Mouse (Mus musculus) liver, embryonic 12.5 days (tissue): ENCODE measurements around the gene Ythdf2. TPM values are rescaled to one million over a fixed set of nuclear protein-coding genes. Genes with fewer than 3 reads are reported as not detected.

Source experiments
- ATAC-seq: fragments of 200-750 bp; cut with Nextera tagmentation; 2 replicates; pipeline ENCODE4 v1.8.0; 2017; ENCODE audit warnings: moderate number of reproducible peaks, mild to moderate bottlenecking, moderate library complexity
- H3K27ac ChIP-seq: fragments of 300-500 bp; sonication (generic); 2 replicates; pipeline ENCODE4 v1.5.1; 2016; ENCODE audit warnings: mild to moderate bottlenecking
- H3K27me3 ChIP-seq: fragments of 300-500 bp; sonication (generic); replicated peaks from 2 replicates; pipeline ENCODE4 v1.6.1; 2016; ENCODE audit warnings: mild to moderate bottlenecking, moderate library complexity
- H3K36me3 ChIP-seq: fragments of 300-500 bp; sonication (generic); 2 replicates; pipeline ENCODE4 v1.6.1; 2016; ENCODE audit warnings: mild to moderate bottlenecking, moderate library complexity
- H3K4me1 ChIP-seq: fragments of 300-500 bp; sonication (generic); 2 replicates; pipeline ENCODE4 v1.6.1; 2016
- H3K4me2 ChIP-seq: fragments of 300-500 bp; sonication (generic); 2 replicates; pipeline ENCODE4 v1.6.1; 2016; ENCODE audit warnings: mild to moderate bottlenecking, moderate library complexity
- H3K4me3 ChIP-seq: fragments of 300-500 bp; sonication (generic); 2 replicates; pipeline ENCODE4 v1.5.1; 2016; ENCODE audit warnings: mild to moderate bottlenecking, moderate library complexity
- H3K9ac ChIP-seq: fragments of 300-500 bp; sonication (generic); 2 replicates; pipeline ENCODE4 v1.6.1; 2016; ENCODE audit warnings: mild to moderate bottlenecking, moderate library complexity
- H3K9me3 ChIP-seq: fragments of 300-500 bp; sonication (generic); replicated peaks from 2 replicates; pipeline ENCODE4 v1.6.1; 2016; ENCODE audit warnings: mild to moderate bottlenecking, moderate library complexity
- WGBS: fragments of 180-500 bp; shearing (Covaris S2); methylation state at CpG from one replicate; pipeline ENCODE4 v1.1.7; 2016; ENCODE audit not compliant: insufficient replicate concordance; 5-methylcytosine and 5-hydroxymethylcytosine counted together
- polyA plus RNA-seq: library from polyadenylated mRNA; unstranded; fragments of >200 nt; fragmentation: Nextera tagmentation; extraction: Ambion mirVana; gene quantifications from 2 replicates; pipeline ENCODE4 v1.2.1, GENCODE M21; 2016

The Ythdf2 gene
- polyA plus RNA-seq, 1 experiment from 2014 or later: 53.1 TPM

DNA sequence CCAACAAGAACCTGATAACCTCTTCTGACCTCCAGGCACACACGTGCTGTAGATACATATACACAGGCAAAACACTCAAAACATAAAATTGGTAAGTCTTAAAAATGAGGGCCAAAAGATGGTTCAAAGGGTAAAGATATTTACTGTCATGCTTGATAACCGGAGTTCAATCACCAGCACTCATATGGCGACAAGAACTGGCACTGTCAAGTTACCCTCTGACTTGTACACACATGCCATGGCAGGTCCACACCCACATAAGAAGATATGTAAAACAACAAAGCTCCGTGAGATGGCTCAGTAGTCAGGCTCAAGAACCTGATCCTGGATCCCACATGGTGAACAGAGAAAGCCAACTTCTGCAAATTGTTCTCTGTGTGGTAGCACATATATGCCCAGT is 4.8 kb downstream of the Ythdf2 start:
- no peaks in the 10 kb centered on the region for H3K9me3 ChIP-seq
- WGBS: 68% methylated on average over 4 of the region's 4 CpGs
- no peaks in the 10 kb centered on the region for H3K27me3 ChIP-seq
- H3K4me2 ChIP-seq: no peak overlapping the region
- H3K4me1 ChIP-seq: peaks cover 52% of the 10 kb centered on the region
- no peak overlapping the region for H3K4me3 ChIP-seq
- peaks cover 83% of the 10 kb centered on the region for H3K36me3 ChIP-seq
- H3K27ac ChIP-seq: no peak overlapping the region
- no peak for ATAC-seq
- H3K9ac ChIP-seq: no peak overlapping the region

GRCm38 (mm10) chr4:132198771-132199170 is 13.3 kb downstream of the Ythdf2 start:
- H3K9ac ChIP-seq: no peak overlapping the region
- H3K27me3 ChIP-seq: no peaks in the 10 kb centered on the region
- H3K4me1 ChIP-seq: peaks cover 72% of the 10 kb centered on the region
- no peak overlapping the region for H3K4me2 ChIP-seq
- H3K36me3 ChIP-seq: peaks cover 85% of the 10 kb centered on the region
- ATAC-seq: no peak
- peak overlapping the region; percentile 63; the same call in 1 of the 2 replicates for H3K27ac ChIP-seq
- H3K9me3 ChIP-seq: no peaks in the 10 kb centered on the region
- no peak overlapping the region for H3K4me3 ChIP-seq

DNA sequence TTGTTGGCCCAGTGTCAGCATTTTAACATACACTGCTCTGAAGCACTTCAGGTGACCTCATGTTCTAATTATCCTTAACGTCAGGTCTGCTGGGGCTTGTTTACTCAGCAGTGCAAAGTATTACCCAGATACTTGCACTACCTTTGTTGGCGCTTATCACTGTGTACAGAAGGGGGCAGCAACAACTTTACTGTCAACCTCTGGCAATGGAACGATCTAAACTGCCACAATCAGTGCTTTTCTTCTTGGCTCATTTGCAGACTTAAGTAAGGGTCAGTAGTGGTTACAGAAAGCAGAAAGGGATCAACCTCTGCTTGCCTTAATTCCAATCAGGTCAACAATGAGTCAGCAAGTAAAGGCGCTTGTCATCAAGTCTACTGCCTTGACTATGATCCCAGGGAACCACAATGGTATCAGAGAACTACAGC is 13.8 kb downstream of the Ythdf2 start:
- H3K9me3 ChIP-seq: no peaks in the 10 kb centered on the region

DNA sequence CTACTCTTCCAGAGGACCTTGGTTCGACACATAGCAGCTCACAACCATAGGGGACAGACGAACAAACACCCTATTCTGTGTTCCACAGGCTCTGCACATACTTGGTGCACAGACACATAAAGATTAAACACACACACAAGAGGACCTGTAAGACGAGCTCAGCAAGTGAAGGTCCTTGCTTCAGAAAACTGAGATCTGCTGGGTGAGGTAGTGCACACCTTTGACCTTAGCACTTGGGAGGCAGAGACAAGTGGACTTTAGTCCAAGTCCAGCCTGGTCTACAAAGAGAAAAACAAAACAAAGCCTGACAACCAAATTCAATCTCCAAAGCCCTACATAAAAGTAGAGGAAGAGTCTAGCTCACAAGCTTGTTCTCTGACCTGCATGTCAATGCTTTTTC is 17.1 kb downstream of the Ythdf2 start:
- no peak for ATAC-seq
- H3K27me3 ChIP-seq: no peaks in the 10 kb centered on the region
- peaks cover 52% of the 10 kb centered on the region for H3K4me1 ChIP-seq
- no peak overlapping the region for H3K27ac ChIP-seq
- no peak overlapping the region for H3K4me2 ChIP-seq
- 65% methylated on average over 3 of the region's 3 CpGs for WGBS
- no peak overlapping the region for H3K4me3 ChIP-seq
- no peaks in the 10 kb centered on the region for H3K9me3 ChIP-seq
- no peak overlapping the region for H3K9ac ChIP-seq
- peaks cover 80% of the 10 kb centered on the region for H3K36me3 ChIP-seq

More for the DNA sequence above, 13.8 kb downstream of the Ythdf2 start:
- H3K27me3 ChIP-seq: no peaks in the 10 kb centered on the region
- peaks cover 85% of the 10 kb centered on the region for H3K36me3 ChIP-seq
- no peak overlapping the region for H3K9ac ChIP-seq
- H3K4me3 ChIP-seq: no peak overlapping the region
- no peak overlapping the region for H3K4me2 ChIP-seq
- 31% methylated on average over 4 of the region's 4 CpGs for WGBS
- peak overlapping the region; percentile 63 for H3K27ac ChIP-seq
- peaks cover 72% of the 10 kb centered on the region for H3K4me1 ChIP-seq
- ATAC-seq: peak; percentile 71

- no peak for ATAC-seq
- H3K4me1 ChIP-seq: peaks cover 46% of the 10 kb centered on the region
- H3K9me3 ChIP-seq: no peaks in the 10 kb centered on the region
- H3K27ac ChIP-seq: no peak overlapping the region
- no peaks in the 10 kb centered on the region for H3K27me3 ChIP-seq
- H3K4me3 ChIP-seq: no peak overlapping the region
- peaks cover 78% of the 10 kb centered on the region for H3K36me3 ChIP-seq
- no peak overlapping the region for H3K9ac ChIP-seq
- 71% methylated on average over 6 of the region's 6 CpGs for whole genome bisulfite sequencing
- H3K4me2 ChIP-seq: no peak overlapping the region
Observed at GRCm38 (mm10) chr4:132194373-132194772, 17.7 kb downstream of the Ythdf2 start.

DNA sequence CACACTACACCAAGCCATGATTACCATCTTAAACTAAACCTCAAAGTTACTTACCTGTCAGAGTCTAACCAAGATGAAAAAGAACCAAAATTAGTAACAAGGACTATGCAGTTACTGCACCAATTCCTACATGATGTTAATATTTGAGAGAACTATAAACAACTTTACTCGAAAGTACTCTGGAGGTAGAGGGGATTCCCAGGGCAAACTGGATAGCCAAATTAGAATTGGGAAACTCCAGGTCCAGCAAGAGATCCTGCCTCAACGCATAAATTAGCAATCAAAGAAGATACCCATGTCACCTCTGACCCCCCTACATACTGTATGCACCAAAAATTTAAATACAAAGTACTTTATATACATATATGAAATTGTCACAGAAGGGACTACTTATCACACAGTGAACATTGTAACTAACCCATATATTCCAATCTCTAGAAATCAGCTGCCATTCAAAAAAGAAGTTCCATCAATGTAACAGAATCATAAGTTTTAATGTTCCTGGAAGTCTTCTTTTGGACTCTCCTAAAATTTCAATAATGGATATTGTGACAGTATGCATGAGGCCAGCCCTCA is 24.2 kb downstream of the Ythdf2 start:
- Histone ChIP-seq H3K36me3 (peaks cover 88% of the 10 kb centered on the region), H3K4me3 (no peak overlapping the region), H3K27me3 (no peaks in the 10 kb centered on the region), H3K4me2 (no peak overlapping the region), H3K4me1 (no peaks in the 10 kb centered on the region), H3K27ac (no peak overlapping the region), H3K9ac (no peak overlapping the region), H3K9me3 (no peaks in the 10 kb centered on the region)
- 92% methylated on average over 2 of the region's 2 CpGs for WGBS
- ATAC-seq: no peak

GRCm38 (mm10) chr4:132183162-132183561 is 28.9 kb downstream of the Ythdf2 start:
- Histone ChIP-seq H3K9me3 (no peaks in the 10 kb centered on the region), H3K9ac (no peak overlapping the region), H3K27me3 (no peaks in the 10 kb centered on the region), H3K4me3 (no peak overlapping the region), H3K36me3 (peaks cover 65% of the 10 kb centered on the region), H3K4me1 (no peaks in the 10 kb centered on the region), H3K4me2 (no peak overlapping the region), H3K27ac (no peak overlapping the region)
- no peak for ATAC-seq
- 89% methylated on average over 3 of the region's 3 CpGs for WGBS

DNA sequence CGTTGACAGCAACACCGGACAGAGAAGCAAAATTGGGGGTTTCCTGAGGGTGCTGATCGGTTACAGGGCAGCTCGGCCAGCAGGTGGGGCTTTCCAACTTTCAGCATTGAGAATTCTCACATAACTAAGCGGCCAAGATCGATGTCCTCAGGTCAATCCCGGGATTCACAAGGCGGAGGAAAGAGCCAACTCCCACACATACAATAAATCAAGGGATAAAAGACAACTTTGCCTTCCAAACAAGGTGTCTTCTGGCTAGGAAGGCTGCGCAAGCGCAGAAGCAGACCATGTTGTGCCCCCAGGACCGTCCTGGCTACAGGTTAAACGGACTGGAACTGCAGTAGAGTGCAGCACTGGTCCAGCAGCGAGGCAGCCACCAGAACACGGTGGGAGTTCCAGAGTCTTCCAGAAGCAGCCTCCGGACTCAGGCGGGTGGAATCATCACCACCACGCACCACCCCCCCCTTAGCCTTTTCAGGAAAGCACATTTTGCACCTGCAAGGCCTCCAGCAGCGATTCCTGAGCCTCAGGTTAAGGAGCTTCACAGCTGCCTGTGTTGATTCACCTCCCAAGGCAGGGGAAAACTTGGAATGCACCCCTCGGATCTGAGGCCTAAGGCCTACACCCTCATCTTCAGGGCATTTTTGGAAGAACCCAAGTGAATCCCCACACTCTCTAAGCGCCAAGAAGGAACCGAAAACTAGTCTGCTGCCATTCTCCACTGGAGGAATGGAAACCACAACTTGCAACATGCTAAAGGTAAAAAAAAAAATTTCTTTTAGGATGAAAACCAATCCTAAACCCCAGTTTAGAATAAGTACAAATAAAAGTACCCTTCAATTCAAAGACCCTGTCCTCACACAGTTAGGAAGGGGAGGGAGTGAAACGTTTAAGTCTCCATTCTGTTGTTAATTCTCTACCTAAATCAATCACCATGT is 30.1 kb downstream of the Ythdf2 start:
- Histone ChIP-seq H3K9ac (no peak overlapping the region), H3K9me3 (no peaks in the 10 kb centered on the region), H3K27ac (no peak overlapping the region), H3K4me2 (no peak overlapping the region), H3K4me3 (no peak overlapping the region), H3K27me3 (no peaks in the 10 kb centered on the region), H3K4me1 (no peaks in the 10 kb centered on the region), H3K36me3 (peaks cover 54% of the 10 kb centered on the region)
- 69% methylated on average over 22 of the region's 22 CpGs for WGBS
- no peak for ATAC-seq

DNA sequence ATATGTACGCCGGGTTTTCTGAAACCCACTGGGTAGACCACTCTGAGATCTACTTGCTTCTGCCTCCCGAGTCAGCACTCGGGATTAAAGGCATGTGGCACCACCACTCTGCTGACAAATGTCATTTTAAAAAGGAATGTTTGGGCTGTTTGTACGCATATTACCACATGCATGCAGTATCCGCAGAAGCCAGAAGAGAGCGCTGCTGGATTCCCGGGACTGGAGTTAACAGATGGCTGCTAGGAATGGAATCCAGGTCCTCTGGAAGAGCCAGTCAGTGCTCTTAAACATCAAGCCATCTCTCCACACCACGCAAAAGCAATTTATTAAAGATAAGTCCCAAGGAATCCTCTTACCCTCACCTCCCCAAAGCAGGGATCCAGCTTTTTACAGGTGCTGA is 31.4 kb downstream of the Ythdf2 start:
- 74% methylated on average over 9 of the region's 9 CpGs for WGBS
- no peak overlapping the region for H3K27ac ChIP-seq
- peaks cover 43% of the 10 kb centered on the region for H3K36me3 ChIP-seq
- H3K4me1 ChIP-seq: no peaks in the 10 kb centered on the region
- H3K9ac ChIP-seq: no peak overlapping the region
- no peak for ATAC-seq
- H3K27me3 ChIP-seq: no peaks in the 10 kb centered on the region
- no peak overlapping the region for H3K4me2 ChIP-seq
- no peak overlapping the region for H3K4me3 ChIP-seq
- no peaks in the 10 kb centered on the region for H3K9me3 ChIP-seq

DNA sequence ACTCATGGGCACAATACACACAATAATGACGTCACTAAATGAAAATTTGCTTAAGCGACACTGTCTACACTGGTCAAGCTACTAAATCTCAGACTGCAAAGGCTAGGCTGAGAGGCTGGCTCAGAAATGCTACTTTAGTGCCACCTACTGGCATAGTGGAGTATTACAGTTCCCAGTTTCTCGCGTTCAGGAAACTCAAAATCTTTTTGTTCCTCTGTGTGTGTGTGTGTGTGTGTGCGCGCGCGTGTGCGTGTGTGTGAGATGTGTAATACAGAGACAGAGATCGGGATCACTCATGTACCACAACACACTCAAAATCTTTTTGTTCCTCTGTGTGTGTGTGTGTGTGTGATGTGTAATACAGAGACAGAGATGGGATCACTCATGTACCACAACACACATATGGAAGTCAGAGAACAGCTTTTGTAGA is 33.5 kb downstream of the Ythdf2 start:
- H3K27ac ChIP-seq: no peak overlapping the region
- ATAC-seq: peak; percentile 65
- no peaks in the 10 kb centered on the region for H3K9me3 ChIP-seq
- no peak overlapping the region for H3K9ac ChIP-seq
- WGBS: 8% methylated on average over 10 of the region's 10 CpGs
- H3K36me3 ChIP-seq: peaks cover 25% of the 10 kb centered on the region
- no peak overlapping the region for H3K4me2 ChIP-seq
- no peaks in the 10 kb centered on the region for H3K4me1 ChIP-seq
- peaks cover 5% of the 10 kb centered on the region for H3K27me3 ChIP-seq
- H3K4me3 ChIP-seq: no peak overlapping the region

DNA sequence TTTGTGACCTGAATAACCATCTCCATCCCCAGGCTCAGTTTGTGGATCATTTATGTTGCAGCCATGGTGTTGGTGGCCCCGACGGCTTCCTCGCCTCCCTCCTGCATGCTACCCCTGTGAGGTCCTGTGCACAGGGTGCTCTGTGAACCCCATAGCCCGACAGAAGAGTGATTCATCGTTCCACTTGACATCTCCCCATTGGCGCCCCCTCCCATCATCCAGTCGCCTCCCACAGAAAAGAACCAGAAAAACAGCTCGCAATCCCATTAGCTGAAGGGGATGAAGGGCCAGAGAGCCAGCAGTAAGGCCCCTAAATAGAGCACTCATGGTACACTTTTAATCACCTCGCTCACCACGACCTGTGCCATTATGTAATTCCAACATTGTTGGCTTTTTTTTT is 35.6 kb downstream of the Ythdf2 start:
- Histone ChIP-seq H3K9ac (no peak overlapping the region), H3K4me2 (no peak overlapping the region), H3K4me3 (no peak overlapping the region), H3K27ac (no peak overlapping the region), H3K36me3 (peaks cover 6% of the 10 kb centered on the region), H3K4me1 (no peaks in the 10 kb centered on the region), H3K9me3 (no peaks in the 10 kb centered on the region), H3K27me3 (peaks cover 17% of the 10 kb centered on the region)
- WGBS: 53% methylated on average over 10 of the region's 10 CpGs
- no peak for ATAC-seq

GRCm38 (mm10) chr4:132170891-132171290 is 41.2 kb downstream of the Ythdf2 start:
- Histone ChIP-seq H3K4me1 (no peaks in the 10 kb centered on the region), H3K4me3 (no peak overlapping the region), H3K27ac (no peak overlapping the region), H3K4me2 (no peak overlapping the region), H3K36me3 (no peaks in the 10 kb centered on the region), H3K27me3 (peaks cover 23% of the 10 kb centered on the region), H3K9me3 (no peaks in the 10 kb centered on the region), H3K9ac (no peak overlapping the region)
- 33% methylated on average over 7 of the region's 7 CpGs for WGBS
- no peak for ATAC-seq
